Mouse (Mus musculus) heart, postnatal 0 days (tissue): ENCODE measurements around the gene Ttc7b.

ENCODE experiments used
- CTCF ChIP-seq: IDR thresholded peaks from 2 replicates; pipeline ENCODE4 v1.5.1; 2016; ENCODE audit warnings: antibody characterized with exemption, control low read depth, low read depth
- EP300 ChIP-seq: IDR thresholded peaks from 2 replicates; pipeline ENCODE4 v1.6.1; 2016; ENCODE audit warnings: antibody characterized with exemption, low read depth

GRCm38 (mm10) chr12:100478615-100479014, 42.0 kb downstream of the Ttc7b start:
- TF ChIP-seq CTCF, result no peak
- TF ChIP-seq EP300, result no peak
